Mouse (Mus musculus) E14TG2a.4 (cell line): Measurements from ENCODE around the gene Acadl.

Source experiments
- CTCF ChIP-seq: conservative IDR thresholded peaks from 2 replicates; pipeline ENCODE4 v1.5.1; 2014; ENCODE audit warnings: low read length
- NANOG ChIP-seq: IDR thresholded peaks from 2 replicates; pipeline ENCODE4 v1.6.1; 2014; ENCODE audit warnings: borderline replicate concordance, low read length, mixed read lengths
- POU5F1 ChIP-seq: IDR thresholded peaks from 2 replicates; pipeline ENCODE4 v1.6.1; 2014; ENCODE audit warnings: low read length, borderline replicate concordance

DNA sequence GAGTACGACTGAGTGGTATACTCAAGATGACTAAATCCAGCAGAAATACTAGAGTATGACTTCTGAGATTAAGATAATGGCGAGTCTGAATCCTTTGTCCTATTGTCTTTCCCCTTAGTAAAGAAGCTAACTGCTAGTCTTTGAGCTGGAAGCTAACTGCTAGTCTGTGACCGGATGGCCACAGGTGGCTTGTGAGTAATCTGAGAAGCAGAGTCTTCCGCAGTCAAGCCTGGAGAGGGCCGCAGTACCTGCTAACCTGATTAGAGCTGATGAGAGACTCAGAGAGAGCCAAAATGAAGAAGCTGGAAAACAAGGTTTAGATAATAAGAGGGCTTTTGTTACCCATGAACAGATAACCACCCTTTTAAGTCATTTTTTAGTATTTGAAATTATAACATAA, 58.4 kb downstream of the Acadl start:
- TF ChIP-seq CTCF (no peak), POU5F1 (no peak), NANOG (no peak)
